Mouse (Mus musculus) lung, postnatal 0 days (tissue): ENCODE data around the gene Sh2d6. TPM values are rescaled to one million over a fixed set of nuclear protein-coding genes. Genes with fewer than 3 reads are reported as not detected.

ENCODE experiments used
- ATAC-seq: fragments of 200-750 bp; cut with Nextera tagmentation; 2 replicates; pipeline ENCODE4 v1.8.0; 2017; ENCODE audit warnings: moderate library complexity
- DNase-seq: peaks from one replicate; pipeline ENCODE4 v3.0.0-alpha.2; 2016; ENCODE audit warnings: low spot score
- H3K27ac ChIP-seq: fragments of 300-500 bp; sonication (generic); 2 replicates; pipeline ENCODE4 v1.5.1; 2014; ENCODE audit warnings: antibody characterized with exemption, mild to moderate bottlenecking, low read length, mixed read lengths
- H3K27me3 ChIP-seq: fragments of 300-500 bp; sonication (generic); replicated peaks from 2 replicates; pipeline ENCODE4 v1.6.1; 2014; ENCODE audit warnings: low read length, mixed read lengths; ENCODE audit not compliant: insufficient read depth
- H3K36me3 ChIP-seq: fragments of 300-500 bp; sonication (generic); 2 replicates; pipeline ENCODE4 v1.6.1; 2014; ENCODE audit warnings: low read length, mixed read lengths; ENCODE audit not compliant: insufficient read depth
- H3K4me1 ChIP-seq: fragments of 300-500 bp; sonication (generic); 2 replicates; pipeline ENCODE4 v1.6.1; 2014; ENCODE audit warnings: antibody characterized with exemption, low read depth, low read length, mixed read lengths; ENCODE audit not compliant: insufficient read depth
- H3K4me2 ChIP-seq: fragments of 300-500 bp; sonication (generic); replicated peaks from 2 replicates; pipeline ENCODE4 v1.6.1; 2014; ENCODE audit warnings: low read depth, mild to moderate bottlenecking, low read length, moderate library complexity, mixed read lengths
- H3K4me3 ChIP-seq: fragments of 300-500 bp; sonication (generic); 2 replicates; pipeline ENCODE4 v1.5.1; 2014; ENCODE audit warnings: low read depth, low read length
- H3K9ac ChIP-seq: fragments of 300-500 bp; sonication (generic); replicated peaks from 2 replicates; pipeline ENCODE4 v1.6.1; 2014; ENCODE audit warnings: low read depth, mild to moderate bottlenecking
- H3K9me3 ChIP-seq: fragments of 300-500 bp; sonication (generic); 2 replicates; pipeline ENCODE4 v1.6.1; 2016; ENCODE audit warnings: low read length, mixed read lengths
- CTCF ChIP-seq: IDR thresholded peaks from 2 replicates; pipeline ENCODE4 v1.5.1; 2016; ENCODE audit warnings: antibody characterized with exemption, mild to moderate bottlenecking
- EP300 ChIP-seq: IDR thresholded peaks from 2 replicates; pipeline ENCODE4 v1.6.1; 2016; ENCODE audit warnings: antibody characterized with exemption, mild to moderate bottlenecking, control low read depth
- WGBS: fragments of 180-500 bp; shearing (Covaris S2); extraction: QIAGEN DNeasy Blood & Tissue Kit; methylation state at CpG from one replicate; pipeline ENCODE4 v1.1.7; 2014; 5-methylcytosine and 5-hydroxymethylcytosine counted together
- polyA plus RNA-seq: library from polyadenylated mRNA; unstranded; fragments of >200 nt; fragmentation: Nextera tagmentation; extraction: Ambion mirVana; gene quantifications from 2 replicates; pipeline ENCODE4 v1.2.1, GENCODE M21; 2015

Gene Sh2d6
- polyA plus RNA-seq, 1 experiment from 2014 or later, result not detected

- no peak overlapping the region for H3K9ac ChIP-seq
- no peaks in the 10 kb centered on the region for H3K36me3 ChIP-seq
- TF ChIP-seq CTCF (no peak), EP300 (no peak)
- ATAC-seq (no peak), DNase-seq (no peak)
- no peaks in the 10 kb centered on the region for H3K27me3 ChIP-seq
- no peak overlapping the region for H3K4me3 ChIP-seq
- no peaks in the 10 kb centered on the region for H3K4me1 ChIP-seq
- no peak overlapping the region for H3K27ac ChIP-seq
- no peak overlapping the region for H3K4me2 ChIP-seq
- H3K9me3 ChIP-seq, result no peaks in the 10 kb centered on the region
- WGBS, result 75% methylated on average over 4 of the region's 4 CpGs
Observed at GRCm38 (mm10) chr6:72475221-72475985, 46.1 kb downstream of the Sh2d6 start.

GRCm38 (mm10) chr6:72473264-72474041 is 48.1 kb downstream of the Sh2d6 start:
- peak; percentile 88 for ATAC-seq
- no peaks in the 10 kb centered on the region for H3K4me1 ChIP-seq
- no peak overlapping the region for H3K4me3 ChIP-seq
- peak; percentile 93 for DNase-seq
- H3K27me3 ChIP-seq, result no peaks in the 10 kb centered on the region
- H3K9me3 ChIP-seq, result no peaks in the 10 kb centered on the region
- no peak overlapping the region for H3K9ac ChIP-seq
- H3K27ac ChIP-seq, result peak overlapping the region; percentile 32; the same call in 1 of the 2 replicates
- no peaks in the 10 kb centered on the region for H3K36me3 ChIP-seq
- no peak overlapping the region for H3K4me2 ChIP-seq
- TF ChIP-seq EP300 (peak; percentile 48), CTCF (no peak)
- 40% methylated on average over 14 of the region's 14 CpGs for WGBS

- Histone ChIP-seq H3K4me2 (no peak overlapping the region), H3K36me3 (no peaks in the 10 kb centered on the region), H3K27ac (no peak overlapping the region), H3K4me3 (no peak overlapping the region), H3K9me3 (no peaks in the 10 kb centered on the region), H3K27me3 (no peaks in the 10 kb centered on the region), H3K4me1 (no peaks in the 10 kb centered on the region), H3K9ac (no peak overlapping the region)
- no peak for DNase-seq
- TF ChIP-seq EP300, result no peak
- TF ChIP-seq CTCF, result no peak
- ATAC-seq, result no peak
- 86% methylated on average over 4 of the region's 4 CpGs for WGBS
Observed at GRCm38 (mm10) chr6:72466171-72466570, 55.3 kb downstream of the Sh2d6 start.

- TF ChIP-seq CTCF, result no peak
- peak; percentile 24 for TF ChIP-seq EP300
- no peak overlapping the region for H3K9ac ChIP-seq
- no peak overlapping the region for H3K4me2 ChIP-seq
- no peaks in the 10 kb centered on the region for H3K9me3 ChIP-seq
- H3K4me1 ChIP-seq, result no peaks in the 10 kb centered on the region
- DNase-seq (peak; percentile 25), ATAC-seq (peak; percentile 50; the same call in 1 of the 2 replicates)
- no peak overlapping the region for H3K4me3 ChIP-seq
- H3K27me3 ChIP-seq, result no peaks in the 10 kb centered on the region
- no peaks in the 10 kb centered on the region for H3K36me3 ChIP-seq
- WGBS, result 64% methylated on average over 8 of the region's 8 CpGs
- H3K27ac ChIP-seq, result 0 out of 2 replicates have a peak overlapping the region, but pooled peaks have one; percentile 32
Observed at GRCm38 (mm10) chr6:72465361-72466157, 55.9 kb downstream of the Sh2d6 start.

Other genes starting within 250 kb of the Sh2d6 start
- gene Sftpb, start 217.1 kb downstream of the Sh2d6 start, polyA plus RNA-seq, result 1,292 and 1,589 TPM in 2 replicates
- 26.1 and 27.4 TPM in 2 replicates for gene Usp39, start 176.5 kb downstream of the Sh2d6 start, polyA plus RNA-seq
- gene 0610030E20Rik, start 174.4 kb downstream of the Sh2d6 start, polyA plus RNA-seq, result 23.0 and 24.2 TPM in 2 replicates
- 17.6 and 25.7 TPM in 2 replicates for gene Tmem150a, start 166.3 kb downstream of the Sh2d6 start, polyA plus RNA-seq
- 202 and 208 TPM in 2 replicates for gene Rnf181, start 154.8 kb downstream of the Sh2d6 start, polyA plus RNA-seq
- 80.5 and 83.3 TPM in 2 replicates for gene Vamp5, start 141.2 kb downstream of the Sh2d6 start, polyA plus RNA-seq
- 608 and 656 TPM in 2 replicates for gene Vamp8, start 131.0 kb downstream of the Sh2d6 start, polyA plus RNA-seq
- gene Ggcx, start 107.4 kb downstream of the Sh2d6 start, polyA plus RNA-seq, result 28.6 and 32.2 TPM in 2 replicates
- 165 and 171 TPM in 2 replicates for gene Mat2a, start 82.1 kb downstream of the Sh2d6 start, polyA plus RNA-seq
- gene Capg, start 22.7 kb upstream of the Sh2d6 start, polyA plus RNA-seq, result 136 and 148 TPM in 2 replicates
- gene Elmod3, start 76.7 kb upstream of the Sh2d6 start, polyA plus RNA-seq, result 15.9 and 19.7 TPM in 2 replicates
- gene Retsat, start 76.8 kb upstream of the Sh2d6 start, polyA plus RNA-seq, result 38.9 and 42.7 TPM in 2 replicates
- gene Tgoln1, start 95.3 kb upstream of the Sh2d6 start, polyA plus RNA-seq, result 120 and 155 TPM in 2 replicates